Mouse (Mus musculus) forebrain, embryonic 15.5 days (tissue): Measurements from ENCODE around the gene Gpbp1l1. TPM values are rescaled to one million over a fixed set of nuclear protein-coding genes. Genes with fewer than 3 reads are reported as not detected.
A peak's percentile ranks its signal among the peaks of the same experiment; 100 is the strongest.

Source experiments
- ATAC-seq: fragments of 200-750 bp; cut with Nextera tagmentation; replicated peaks from 2 replicates; pipeline ENCODE4 v1.8.0; 2017; ENCODE audit warnings: mild to moderate bottlenecking, moderate TSS enrichment, moderate library complexity
- H3K27ac ChIP-seq: fragments of 300-500 bp; sonication (generic); replicated peaks from 2 replicates; pipeline ENCODE4 v1.5.1; 2015; ENCODE audit warnings: mild to moderate bottlenecking, inconsistent platforms
- H3K27me3 ChIP-seq: fragments of 300-500 bp; sonication (generic); 2 replicates; pipeline ENCODE4 v1.6.1; 2015; ENCODE audit warnings: inconsistent platforms
- H3K36me3 ChIP-seq: fragments of 300-500 bp; sonication (generic); 2 replicates; pipeline ENCODE4 v1.6.1; 2015; ENCODE audit warnings: mild to moderate bottlenecking, inconsistent platforms
- H3K4me1 ChIP-seq: fragments of 300-500 bp; sonication (generic); 2 replicates; pipeline ENCODE4 v1.6.1; 2015; ENCODE audit warnings: inconsistent platforms
- H3K4me2 ChIP-seq: fragments of 300-500 bp; sonication (generic); replicated peaks from 2 replicates; pipeline ENCODE4 v1.6.1; 2015; ENCODE audit warnings: mild to moderate bottlenecking, inconsistent platforms
- H3K4me3 ChIP-seq: fragments of 300-500 bp; sonication (generic); 2 replicates; pipeline ENCODE4 v1.5.1; 2015; ENCODE audit warnings: mild to moderate bottlenecking, inconsistent platforms
- H3K9ac ChIP-seq: fragments of 300-500 bp; sonication (generic); replicated peaks from 2 replicates; pipeline ENCODE4 v1.6.1; 2015; ENCODE audit warnings: mild to moderate bottlenecking, inconsistent platforms
- H3K9me3 ChIP-seq: fragments of 300-500 bp; sonication (generic); 2 replicates; pipeline ENCODE4 v1.6.1; 2016; ENCODE audit warnings: inconsistent platforms
- WGBS: fragments of 180-500 bp; shearing (Covaris S2); methylation state at CpG from one replicate; pipeline ENCODE4 v1.1.7; 2015; ENCODE audit warnings: mixed read lengths; 5-methylcytosine and 5-hydroxymethylcytosine counted together
- polyA plus RNA-seq: library from polyadenylated mRNA; unstranded; fragments of >200 nt; fragmentation: Nextera tagmentation; extraction: Ambion mirVana; gene quantifications from 2 replicates; pipeline ENCODE4 v1.2.1, GENCODE M21; 2015

The Gpbp1l1 gene
- polyA plus RNA-seq, 1 experiment from 2014 or later: 19.7 TPM

DNA sequence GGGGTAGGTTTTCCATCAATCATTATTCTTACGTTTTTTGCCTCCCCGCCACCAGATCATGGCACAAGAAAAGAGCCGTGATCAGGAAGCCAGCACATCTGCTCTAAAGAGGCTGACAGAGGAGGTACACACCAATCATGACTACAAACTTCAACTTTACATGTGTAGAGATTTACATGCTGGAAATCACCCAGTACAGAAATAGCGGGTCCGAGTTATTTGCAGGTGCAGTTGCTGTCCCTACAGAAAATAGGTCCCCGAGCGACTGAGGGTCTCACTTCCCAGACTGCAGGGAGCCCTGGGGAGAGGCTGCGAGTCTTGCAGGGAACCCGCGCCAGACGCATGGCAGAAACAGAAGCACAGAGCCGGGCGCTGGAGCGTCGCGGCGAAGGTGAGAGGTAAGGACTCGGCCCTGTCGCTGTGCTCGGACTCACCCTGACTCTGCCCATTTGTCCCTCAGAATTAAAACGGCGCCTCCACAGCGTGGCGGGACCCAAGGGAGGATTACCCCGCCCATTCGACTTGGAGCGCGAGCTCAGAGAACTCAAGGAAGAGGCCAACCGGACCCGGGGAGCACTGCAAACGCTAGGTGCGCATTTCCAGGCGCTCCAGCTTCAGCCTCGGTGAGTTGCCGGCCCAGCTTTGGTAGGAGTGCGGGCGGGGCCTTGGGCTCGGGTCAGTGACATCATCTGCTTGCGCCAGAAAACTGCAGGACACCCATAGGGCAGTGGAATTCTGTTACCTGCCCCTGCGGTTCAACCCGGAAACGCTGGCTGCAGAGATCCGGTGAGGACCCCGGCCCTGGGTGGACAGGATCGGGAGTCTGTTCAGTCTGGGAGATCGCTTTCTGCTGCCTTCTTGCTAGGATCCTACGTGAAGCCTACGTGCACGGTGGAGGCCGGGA is 39.8 kb downstream of the Gpbp1l1 start:
- peak overlapping the region; percentile 64 for H3K27ac ChIP-seq
- under 1% methylated on average over 50 of the region's 50 CpGs for WGBS
- peak; percentile 92 for ATAC-seq
- peak overlapping the region; percentile 68 for H3K4me3 ChIP-seq
- H3K9ac ChIP-seq: peak overlapping the region; percentile 66
- H3K4me2 ChIP-seq: peak overlapping the region; percentile 82
- H3K27me3 ChIP-seq: no peaks in the 10 kb centered on the region
- peaks cover 42% of the 10 kb centered on the region for H3K36me3 ChIP-seq
- peaks cover 17% of the 10 kb centered on the region for H3K4me1 ChIP-seq
- H3K9me3 ChIP-seq: no peaks in the 10 kb centered on the region

- no peak overlapping the region for H3K4me3 ChIP-seq
- H3K27me3 ChIP-seq: no peaks in the 10 kb centered on the region
- no peaks in the 10 kb centered on the region for H3K4me1 ChIP-seq
- no peaks in the 10 kb centered on the region for H3K9me3 ChIP-seq
- H3K4me2 ChIP-seq: no peak overlapping the region
- H3K9ac ChIP-seq: no peak overlapping the region
- no peak for ATAC-seq
- H3K36me3 ChIP-seq: peaks cover 65% of the 10 kb centered on the region
- WGBS: 88% methylated on average over 2 of the region's 2 CpGs
- no peak overlapping the region for H3K27ac ChIP-seq
Observed at GRCm38 (mm10) chr4:116612621-116613020, 55.2 kb downstream of the Gpbp1l1 start.

DNA sequence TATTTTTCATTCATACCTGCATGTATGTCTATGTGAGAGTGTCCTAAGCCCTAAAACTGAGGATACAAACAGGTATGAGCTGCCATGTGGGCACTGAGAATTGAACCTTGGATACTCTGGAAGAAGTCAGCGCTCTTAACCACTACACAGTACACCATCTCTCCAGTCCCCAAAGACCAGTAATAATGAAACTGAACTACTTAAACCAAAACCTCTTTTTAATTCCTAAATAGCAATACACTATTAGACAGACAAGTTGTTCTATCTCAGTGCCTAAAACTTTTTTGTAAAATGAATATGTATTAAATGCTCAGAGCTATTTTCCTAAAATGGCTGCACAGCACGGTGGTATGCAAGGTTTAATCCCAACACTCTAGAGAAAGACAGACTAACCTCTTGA is 57.8 kb downstream of the Gpbp1l1 start:
- Histone ChIP-seq H3K27ac (no peak overlapping the region), H3K4me1 (no peaks in the 10 kb centered on the region), H3K27me3 (no peaks in the 10 kb centered on the region), H3K9ac (no peak overlapping the region), H3K9me3 (no peaks in the 10 kb centered on the region), H3K4me2 (no peak overlapping the region), H3K4me3 (no peak overlapping the region), H3K36me3 (peaks cover 65% of the 10 kb centered on the region)
- no peak for ATAC-seq
- 95% methylated on average over 2 of the region's 2 CpGs for WGBS

DNA sequence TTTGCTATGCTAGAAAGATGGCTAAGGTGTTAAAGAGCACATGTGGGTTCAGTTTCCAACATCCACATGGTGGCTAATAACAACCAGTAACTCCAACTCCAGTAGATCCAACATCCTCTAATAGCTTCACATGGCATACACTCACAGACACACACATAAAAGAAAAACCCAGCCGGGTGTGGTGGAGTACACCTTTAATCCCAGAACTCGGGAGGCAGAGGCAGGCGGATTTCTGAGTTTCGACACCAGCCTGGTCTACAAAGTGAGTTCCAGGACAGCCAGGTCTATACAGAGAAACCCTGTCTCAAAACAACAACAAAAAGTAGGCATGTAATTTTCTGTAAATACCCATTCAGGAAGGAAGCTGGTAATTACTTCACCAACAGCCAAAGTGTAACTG is 67.4 kb downstream of the Gpbp1l1 start:
- Histone ChIP-seq H3K9ac (no peak overlapping the region), H3K27ac (no peak overlapping the region), H3K4me2 (no peak overlapping the region), H3K27me3 (no peaks in the 10 kb centered on the region), H3K4me1 (peaks cover 25% of the 10 kb centered on the region), H3K36me3 (peaks cover 26% of the 10 kb centered on the region), H3K9me3 (no peaks in the 10 kb centered on the region), H3K4me3 (peak overlapping the region; percentile 97; the same call in 1 of the 2 replicates)
- no peak for ATAC-seq
- 93% methylated on average over 4 of the region's 4 CpGs for WGBS

GRCm38 (mm10) chr4:116626658-116627358 is 69.3 kb downstream of the Gpbp1l1 start:
- H3K36me3 ChIP-seq: peaks cover 8% of the 10 kb centered on the region
- ATAC-seq: peak; percentile 84
- H3K4me3 ChIP-seq: peak overlapping the region; percentile 97
- H3K27me3 ChIP-seq: no peaks in the 10 kb centered on the region
- peak overlapping the region; percentile 49 for H3K4me2 ChIP-seq
- 1% methylated on average over 53 of the region's 53 CpGs for WGBS
- no peaks in the 10 kb centered on the region for H3K9me3 ChIP-seq
- H3K4me1 ChIP-seq: peaks cover 25% of the 10 kb centered on the region
- H3K9ac ChIP-seq: peak overlapping the region; percentile 86
- peak overlapping the region; percentile 96 for H3K27ac ChIP-seq

DNA sequence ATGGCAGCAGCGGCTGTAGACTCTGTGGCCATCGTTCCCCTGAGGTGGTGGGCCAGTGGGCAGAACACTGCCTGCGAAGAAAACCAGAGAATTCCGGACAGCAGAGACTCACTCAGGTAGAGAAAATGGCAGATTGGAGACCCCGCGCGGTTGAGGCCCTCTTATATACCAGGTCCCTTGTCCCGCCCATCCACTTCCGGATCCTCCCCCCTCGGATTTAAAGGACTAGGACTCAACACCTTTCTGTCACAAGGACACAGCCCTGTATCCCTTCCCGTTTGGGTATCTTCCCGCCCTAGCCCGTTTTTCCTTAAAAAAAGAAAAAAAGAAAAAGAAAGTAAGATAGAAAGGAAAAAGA is 69.9 kb downstream of the Gpbp1l1 start:
- Histone ChIP-seq H3K27me3 (no peaks in the 10 kb centered on the region), H3K9ac (peak overlapping the region; percentile 86), H3K4me1 (peaks cover 25% of the 10 kb centered on the region), H3K27ac (peak overlapping the region; percentile 96), H3K4me3 (peak overlapping the region; percentile 97), H3K9me3 (no peaks in the 10 kb centered on the region), H3K4me2 (peak overlapping the region; percentile 49), H3K36me3 (peaks cover 3% of the 10 kb centered on the region)
- WGBS: 1% methylated on average over 13 of the region's 13 CpGs
- ATAC-seq: peak; percentile 93

GRCm38 (mm10) chr4:116627722-116628662 is 70.5 kb downstream of the Gpbp1l1 start, which contains the start of gene Nasp:
Nasp (minus strand) TSS chr4:116627941.
- H3K27me3 ChIP-seq: no peaks in the 10 kb centered on the region
- peak within 1 kb of the TSS; percentile 96 for H3K27ac ChIP-seq
- no peaks in the 10 kb centered on the region for H3K9me3 ChIP-seq
- H3K4me3 ChIP-seq: peak within 1 kb of the TSS; percentile 97
- ATAC-seq: peak; percentile 90
- H3K4me1 ChIP-seq: peaks cover 25% of the 10 kb centered on the region
- WGBS: 6% methylated on average over 23 of the region's 23 CpGs
- H3K9ac ChIP-seq: peak within 1 kb of the TSS; percentile 86
- H3K4me2 ChIP-seq: peak within 1 kb of the TSS; percentile 49
- H3K36me3 ChIP-seq: peaks cover 2% of the 10 kb centered on the region; the same call in 1 of the 2 replicates

- ATAC-seq: no peak
- Histone ChIP-seq H3K4me1 (no peaks in the 10 kb centered on the region), H3K36me3 (peaks cover 56% of the 10 kb centered on the region), H3K27ac (no peak overlapping the region), H3K4me3 (no peak overlapping the region), H3K9me3 (no peaks in the 10 kb centered on the region), H3K27me3 (no peaks in the 10 kb centered on the region), H3K9ac (no peak overlapping the region), H3K4me2 (no peak overlapping the region)
- WGBS: 36% methylated on average over 1 of the region's 1 CpGs
Observed at GRCm38 (mm10) chr4:116635197-116635596, 77.7 kb downstream of the Gpbp1l1 start.

DNA sequence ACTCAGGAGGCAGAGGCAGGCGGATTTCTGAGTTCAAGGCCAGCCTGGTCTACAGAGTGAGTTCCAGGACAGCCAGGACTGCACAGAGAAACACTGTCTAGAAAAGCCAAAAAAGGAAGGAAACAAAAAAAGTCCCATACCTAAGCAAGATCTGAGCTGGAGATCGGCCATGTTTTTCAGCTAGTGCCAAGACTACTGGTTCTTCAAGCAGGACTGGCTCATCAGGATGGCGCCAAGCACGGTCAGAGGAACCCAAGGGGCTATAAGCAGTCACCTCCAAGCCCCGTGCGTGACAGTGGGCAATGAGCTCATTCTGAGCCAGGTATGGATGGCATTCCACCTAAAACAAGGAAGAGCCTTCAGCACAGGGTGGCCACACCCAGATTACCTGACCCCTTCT is 81.4 kb downstream of the Gpbp1l1 start:
- WGBS: 99% methylated on average over 6 of the region's 6 CpGs
- Histone ChIP-seq H3K27ac (no peak overlapping the region), H3K4me2 (no peak overlapping the region), H3K9me3 (no peaks in the 10 kb centered on the region), H3K4me3 (no peak overlapping the region), H3K4me1 (no peaks in the 10 kb centered on the region), H3K9ac (no peak overlapping the region), H3K36me3 (peaks cover 87% of the 10 kb centered on the region), H3K27me3 (no peaks in the 10 kb centered on the region)
- ATAC-seq: no peak

DNA sequence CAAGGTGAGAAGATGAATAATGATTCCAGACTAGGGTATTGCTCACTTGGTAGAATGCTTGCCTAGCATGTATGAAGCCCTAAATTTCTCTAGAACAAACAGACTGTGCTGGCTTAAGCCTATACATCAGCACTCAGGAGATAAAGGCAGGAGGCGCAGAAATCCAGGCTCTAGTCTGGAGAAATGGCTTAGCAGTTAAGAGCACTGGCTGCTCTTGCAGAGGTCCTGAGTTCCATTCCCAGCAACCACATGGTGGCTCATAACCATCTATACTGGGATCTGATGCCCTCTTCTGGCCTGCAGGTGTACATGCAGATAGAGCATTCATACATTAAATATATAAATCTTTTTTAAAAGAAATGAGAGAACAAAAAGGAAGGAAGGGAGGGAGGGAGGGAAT is 84.6 kb downstream of the Gpbp1l1 start:
- Histone ChIP-seq H3K36me3 (peaks cover 69% of the 10 kb centered on the region), H3K4me1 (peaks cover 9% of the 10 kb centered on the region), H3K27me3 (no peaks in the 10 kb centered on the region), H3K9me3 (no peaks in the 10 kb centered on the region), H3K9ac (no peak overlapping the region), H3K27ac (no peak overlapping the region), H3K4me2 (no peak overlapping the region), H3K4me3 (no peak overlapping the region)
- 100% methylated on average over 1 of the region's 1 CpGs for WGBS
- ATAC-seq: no peak
